Mouse (Mus musculus) lung, adult 2 months (tissue): Measurements from ENCODE around the gene Oprl1. TPM values are rescaled to one million over a fixed set of nuclear protein-coding genes. Genes with fewer than 3 reads are reported as not detected.

Experiments used
- DNase-seq: peaks from one replicate; pipeline ENCODE4 v3.0.0; 2022
- H3K4me1 ChIP-seq: fragments of 200-500 bp; 2 replicates; pipeline ENCODE4 v1.6.1; 2011; ENCODE audit warnings: low read length; ENCODE audit not compliant: control insufficient read depth, insufficient read depth
- H3K4me3 ChIP-seq: fragments of 200-500 bp; replicated peaks from 2 replicates; pipeline ENCODE3; 2011; ENCODE audit warnings: low read depth, mild to moderate bottlenecking, control low read depth, low read length; ENCODE audit errors: extremely low read depth
- CTCF ChIP-seq: fragments of 200-500 bp; IDR thresholded peaks from 2 replicates; pipeline ENCODE4 v1.5.1; 2011; ENCODE audit warnings: mild to moderate bottlenecking, low read length, control low read depth; ENCODE audit not compliant: insufficient read depth
- POLR2A ChIP-seq: fragments of 200-500 bp; IDR thresholded peaks from 2 replicates; pipeline ENCODE4 v1.6.1; 2011; ENCODE audit warnings: low read depth, mild to moderate bottlenecking, control low read depth, low read length, borderline replicate concordance; ENCODE audit errors: extremely low read depth
- WGBS: fragments of 180-500 bp; shearing (Covaris S2); methylation state at CpG from one replicate; pipeline ENCODE4 v1.1.7; 2018; 5-methylcytosine and 5-hydroxymethylcytosine counted together
- polyA plus RNA-seq: library from polyadenylated mRNA; depleted of rRNA; stranded (reverse); fragments of >200 nt; gene quantifications from 2 replicates; pipeline ENCODE4 v1.2.3, GENCODE M21; 2012

Oprl1 gene
- polyA plus RNA-seq, 1 experiment: 0.06 TPM

DNA sequence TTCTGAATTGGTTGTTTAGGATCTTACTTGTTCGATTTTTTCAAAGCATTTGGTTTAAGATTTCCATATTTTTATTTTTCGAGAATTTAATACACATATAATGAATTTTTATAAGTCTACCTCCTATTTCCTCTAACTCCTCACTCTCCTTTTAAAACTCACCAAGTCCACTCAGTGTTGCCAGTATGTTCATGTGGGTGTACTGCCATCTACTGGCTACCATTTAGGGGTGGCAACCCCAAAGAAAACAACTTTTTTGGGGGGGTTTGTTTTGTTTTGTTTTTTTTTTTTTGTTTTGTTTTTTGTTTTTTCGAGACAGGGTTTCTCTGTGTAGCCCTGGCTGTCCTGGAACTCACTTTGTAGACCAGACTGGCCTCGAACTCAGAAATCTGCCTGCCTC lies 8.1 kb upstream of the Oprl1 start:
- Histone ChIP-seq H3K4me3 (no peak overlapping the region), H3K4me1 (no peaks in the 10 kb centered on the region)
- TF ChIP-seq CTCF (no peak), POLR2A (no peak)
- 37% methylated on average over 4 of the region's 4 CpGs for WGBS
- DNase-seq: no peak

DNA sequence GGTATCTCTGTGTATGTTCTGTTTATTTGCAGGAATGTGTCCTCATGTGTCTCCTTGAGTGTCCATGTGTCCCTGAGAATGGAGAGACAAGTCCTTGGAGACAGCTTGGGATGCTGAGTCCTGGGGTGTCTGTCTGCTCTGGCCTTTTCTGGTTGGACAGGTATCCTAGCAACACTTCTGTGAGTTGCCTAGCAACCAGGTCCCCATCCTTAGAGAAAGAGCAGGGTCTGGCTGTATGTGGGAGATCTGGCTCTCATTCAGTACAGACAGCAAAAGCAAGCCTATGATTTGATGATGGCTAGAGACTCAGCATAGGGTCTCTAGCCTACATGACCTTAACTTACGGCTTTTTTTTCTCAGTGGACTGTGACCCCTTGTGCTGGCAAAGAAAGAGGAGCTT lies 1.1 kb upstream of the Oprl1 start:
- no peak for TF ChIP-seq POLR2A
- TF ChIP-seq CTCF: no peak
- DNase-seq: no peak
- no peak overlapping the region for H3K4me3 ChIP-seq
- 73% methylated on average over 1 of the region's 1 CpGs for WGBS
- H3K4me1 ChIP-seq: no peaks in the 10 kb centered on the region

DNA sequence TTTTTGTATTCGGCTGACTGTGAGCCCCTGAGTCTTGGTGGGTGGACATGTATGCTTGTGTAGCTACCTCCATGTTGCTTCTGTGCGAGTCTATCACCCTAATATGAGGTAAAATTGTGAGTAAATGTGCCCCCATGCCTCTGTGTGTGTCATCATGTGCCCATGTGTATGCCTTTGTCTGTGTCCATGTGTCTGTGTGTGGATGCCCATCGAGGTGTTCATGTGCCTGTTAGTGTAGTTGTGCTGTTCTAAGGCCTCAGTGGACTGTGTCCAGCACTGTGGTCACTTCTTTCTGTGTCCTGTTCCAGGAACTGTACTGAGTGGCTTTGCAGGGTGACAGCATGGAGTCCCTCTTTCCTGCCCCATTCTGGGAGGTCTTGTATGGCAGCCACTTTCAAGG lies 566 bp downstream of the Oprl1 start:
- no peak for DNase-seq
- 75% methylated on average over 3 of the region's 3 CpGs for WGBS
- H3K4me3 ChIP-seq: no peak overlapping the region
- no peaks in the 10 kb centered on the region for H3K4me1 ChIP-seq
- TF ChIP-seq POLR2A: no peak
- no peak for TF ChIP-seq CTCF

DNA sequence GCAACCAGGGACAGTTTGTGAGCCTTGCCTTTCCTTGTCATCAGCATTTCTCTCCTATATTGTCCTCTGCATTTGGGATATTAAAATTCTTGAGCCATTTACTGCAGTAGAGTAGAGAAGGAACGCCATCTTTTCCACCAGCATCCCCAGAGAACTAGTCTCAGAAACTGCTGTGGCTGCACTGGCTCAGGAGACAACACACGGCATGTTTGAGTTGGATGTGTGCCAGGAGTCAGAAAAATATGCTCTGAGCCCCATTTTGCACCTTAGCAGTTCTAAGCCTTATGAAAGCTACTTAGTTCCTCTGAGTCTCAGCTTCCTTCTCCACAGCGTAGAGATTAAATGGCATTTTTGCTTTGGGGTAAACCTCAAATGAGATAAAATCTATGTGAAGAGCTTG lies 2.2 kb downstream of the Oprl1 start:
- TF ChIP-seq POLR2A: no peak
- TF ChIP-seq CTCF: no peak
- Histone ChIP-seq H3K4me1 (no peaks in the 10 kb centered on the region), H3K4me3 (no peak overlapping the region)
- DNase-seq: no peak
- 36% methylated on average over 3 of the region's 3 CpGs for WGBS

DNA sequence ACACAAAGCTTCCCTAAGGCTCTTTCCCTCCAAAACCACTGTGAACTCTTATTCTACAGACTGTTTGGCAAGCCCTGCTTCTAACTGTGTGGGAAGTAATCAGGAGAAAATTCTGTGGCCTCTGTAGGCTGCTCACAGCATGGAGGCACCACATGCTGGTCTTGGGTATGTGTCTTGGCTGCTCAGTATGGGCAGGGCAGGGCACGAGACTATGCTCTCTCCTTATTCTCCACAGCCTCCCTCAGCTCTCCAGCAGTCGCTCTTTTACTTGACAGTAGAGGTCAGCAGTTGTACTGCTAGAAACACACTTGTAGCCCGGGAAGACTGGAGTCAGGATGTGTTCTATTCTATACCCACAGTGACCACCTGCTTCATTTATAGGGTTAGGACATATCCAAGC lies 5.2 kb downstream of the Oprl1 start:
- TF ChIP-seq POLR2A (no peak), CTCF (no peak)
- DNase-seq: no peak
- WGBS: 32% methylated on average over 3 of the region's 3 CpGs
- no peaks in the 10 kb centered on the region for H3K4me1 ChIP-seq
- H3K4me3 ChIP-seq: no peak overlapping the region

DNA sequence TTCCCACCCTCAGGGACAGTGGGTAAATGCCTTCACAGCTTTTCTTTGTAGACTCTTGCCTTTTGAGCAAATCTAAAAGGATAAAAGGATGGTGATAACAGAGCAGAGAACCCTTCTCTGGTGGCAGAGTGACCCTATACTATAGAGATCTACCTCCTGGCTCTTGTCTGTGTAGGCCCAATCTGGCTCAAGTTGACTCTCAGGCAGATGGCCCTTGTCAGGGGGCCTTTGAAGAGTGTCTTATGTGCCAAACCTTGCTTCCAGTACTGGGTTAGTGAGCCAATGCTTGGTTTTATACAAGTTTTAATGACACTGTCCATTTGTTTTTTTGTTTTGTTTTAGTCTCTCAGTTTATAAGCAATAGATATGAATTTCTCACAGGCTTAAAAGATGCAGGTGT lies 6.4 kb downstream of the Oprl1 start:
- Histone ChIP-seq H3K4me3 (no peak overlapping the region), H3K4me1 (no peaks in the 10 kb centered on the region)
- no peak for DNase-seq
- no peak for TF ChIP-seq POLR2A

DNA sequence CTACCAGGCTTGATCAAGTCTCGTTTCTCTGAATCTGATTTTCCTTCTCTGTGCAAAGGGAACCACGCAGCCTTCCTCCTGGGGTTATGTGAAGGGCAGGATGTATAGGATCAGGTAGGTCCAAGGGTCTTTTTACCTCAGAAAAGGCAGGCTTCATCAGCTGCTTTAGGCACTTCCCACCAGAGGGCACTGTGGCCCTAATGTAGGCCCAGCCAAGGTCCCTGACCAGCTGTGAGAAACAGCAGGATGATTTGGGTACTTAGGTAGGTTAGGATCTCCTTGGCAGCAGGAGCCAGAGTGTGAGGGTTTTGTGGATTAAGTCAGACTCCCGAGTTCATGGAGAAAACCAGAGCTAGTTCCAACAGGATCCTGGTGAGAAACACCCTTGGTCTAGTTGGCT lies 7.4 kb downstream of the Oprl1 start:
- 14% methylated on average over 3 of the region's 3 CpGs for WGBS
- TF ChIP-seq POLR2A: no peak
- TF ChIP-seq CTCF: peak; percentile 56; the same call in 1 of the 2 replicates
- peak; percentile 18 for DNase-seq
- H3K4me3 ChIP-seq: no peak overlapping the region
- H3K4me1 ChIP-seq: no peaks in the 10 kb centered on the region

DNA sequence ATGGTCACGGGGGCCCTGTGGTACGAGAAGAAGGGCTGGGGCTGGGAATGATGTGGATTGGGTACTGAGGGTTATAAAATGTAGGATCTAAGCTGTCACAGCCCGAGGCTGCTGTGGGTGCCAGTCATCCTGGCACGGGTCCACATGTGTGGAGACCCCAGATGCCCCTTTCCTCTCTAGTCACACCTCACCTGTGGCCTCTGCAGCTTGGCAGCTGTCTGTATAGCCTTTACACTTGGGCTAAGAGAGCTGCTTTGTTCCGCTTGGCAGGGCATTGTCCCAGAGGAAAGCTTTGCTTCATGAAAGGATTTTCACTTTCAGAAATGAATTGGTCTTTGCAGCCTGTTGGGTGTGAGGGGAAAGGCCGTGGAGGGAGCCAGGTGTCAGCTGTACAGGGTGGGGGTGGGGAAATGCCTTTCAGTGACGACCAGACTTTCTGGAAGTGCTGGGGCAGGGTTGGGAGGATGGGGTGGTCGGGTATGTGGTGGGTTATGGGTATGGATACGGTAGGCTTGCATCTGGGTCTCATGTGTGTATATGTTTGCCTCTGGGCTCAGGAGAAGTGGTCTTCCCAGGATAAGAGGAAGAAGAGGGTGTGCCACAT lies 12.9 kb downstream of the Oprl1 start:
- DNase-seq: no peak
- TF ChIP-seq CTCF (no peak), POLR2A (no peak)
- Histone ChIP-seq H3K4me3 (no peak overlapping the region), H3K4me1 (no peaks in the 10 kb centered on the region)
- WGBS: 46% methylated on average over 9 of the region's 9 CpGs

DNA sequence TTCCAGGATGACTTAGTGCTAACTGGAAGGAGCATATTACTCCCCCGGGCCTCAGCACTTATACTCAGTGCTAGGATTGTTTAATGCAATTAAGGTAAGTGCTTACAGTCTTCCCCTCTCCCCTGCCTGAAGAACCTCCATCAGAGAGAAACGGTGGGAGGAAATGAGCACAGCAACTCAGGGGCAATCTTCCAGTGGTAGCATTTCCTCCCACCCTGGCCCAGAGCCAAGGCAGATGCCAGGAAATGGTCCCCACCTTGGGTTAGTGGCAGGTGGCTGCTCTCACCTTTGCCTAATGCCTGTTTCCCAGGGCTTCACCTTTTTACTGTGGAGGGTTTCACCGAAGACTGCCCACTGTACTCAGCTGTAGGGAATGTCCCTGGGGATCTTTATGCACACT lies 15.2 kb downstream of the Oprl1 start:
- no peak for DNase-seq
- no peak for TF ChIP-seq CTCF
- TF ChIP-seq POLR2A: no peak
- Histone ChIP-seq H3K4me3 (no peak overlapping the region), H3K4me1 (no peaks in the 10 kb centered on the region)
- WGBS: 41% methylated on average over 3 of the region's 3 CpGs

DNA sequence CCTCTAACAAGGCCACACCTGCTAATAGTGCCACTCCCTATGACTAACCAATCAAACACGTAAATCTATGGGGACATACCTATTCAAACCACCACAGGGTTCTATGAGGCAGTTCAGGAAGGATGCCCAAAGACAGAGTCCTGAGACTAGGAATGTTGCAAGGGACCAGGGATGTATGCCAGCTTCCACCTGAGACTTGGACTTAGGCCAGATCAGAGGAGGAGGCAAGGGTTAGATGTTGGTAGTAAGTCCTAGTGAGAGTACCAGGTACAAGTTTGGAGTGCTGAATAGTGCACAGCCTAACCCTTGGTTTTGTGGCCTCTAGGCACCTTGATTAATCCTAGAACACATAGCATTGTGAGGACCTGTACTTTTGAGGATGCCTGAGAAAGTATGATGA lies 37.8 kb downstream of the Oprl1 start:
- TF ChIP-seq CTCF (no peak), POLR2A (no peak)
- H3K4me3 ChIP-seq: no peak overlapping the region
- DNase-seq: no peak
- H3K4me1 ChIP-seq: no peaks in the 10 kb centered on the region
- WGBS: 74% methylated on average over 1 of the region's 1 CpGs
